Mouse (Mus musculus) heart, postnatal 0 days (tissue): ENCODE results near the gene E130208F15Rik. TPM values are rescaled to one million over a fixed set of nuclear protein-coding genes. Genes with fewer than 3 reads are reported as not detected.

Source experiments
- ATAC-seq: fragments of 200-750 bp; cut with Nextera tagmentation; 2 replicates; pipeline ENCODE4 v1.8.0; 2017; ENCODE audit warnings: low read depth, moderate number of reproducible peaks, moderate library complexity; ENCODE audit not compliant: insufficient read depth
- DNase-seq: peaks from one replicate; pipeline ENCODE4 v3.0.0-alpha.2; 2016; ENCODE audit warnings: low spot score
- H3K27ac ChIP-seq: fragments of 300-500 bp; sonication (generic); 2 replicates; pipeline ENCODE4 v1.5.1; 2014; ENCODE audit warnings: low read depth, mild to moderate bottlenecking
- H3K27me3 ChIP-seq: fragments of 300-500 bp; sonication (generic); 2 replicates; pipeline ENCODE4 v1.6.1; 2014; ENCODE audit warnings: low read length, mixed read lengths; ENCODE audit not compliant: control insufficient read depth, insufficient read depth
- H3K36me3 ChIP-seq: fragments of 300-500 bp; sonication (generic); replicated peaks from 2 replicates; pipeline ENCODE4 v1.6.1; 2014; ENCODE audit warnings: low read length, mixed read lengths; ENCODE audit not compliant: control insufficient read depth, insufficient read depth
- H3K4me1 ChIP-seq: fragments of 300-500 bp; sonication (generic); 2 replicates; pipeline ENCODE4 v1.6.1; 2014; ENCODE audit warnings: antibody characterized with exemption; ENCODE audit not compliant: control insufficient read depth, insufficient read depth
- H3K4me2 ChIP-seq: fragments of 300-500 bp; sonication (generic); 2 replicates; pipeline ENCODE4 v1.6.1; 2014; ENCODE audit warnings: low read depth, mild to moderate bottlenecking, low read length, moderate library complexity
- H3K4me3 ChIP-seq: fragments of 300-500 bp; sonication (generic); 2 replicates; pipeline ENCODE4 v1.5.1; 2014; ENCODE audit warnings: low read depth, low read length
- H3K9ac ChIP-seq: fragments of 300-500 bp; sonication (generic); replicated peaks from 2 replicates; pipeline ENCODE4 v1.6.1; 2014; ENCODE audit warnings: low read depth, low read length, mixed read lengths
- H3K9me3 ChIP-seq: fragments of 300-500 bp; sonication (generic); replicated peaks from 2 replicates; pipeline ENCODE4 v1.6.1; 2016; ENCODE audit warnings: low read length; ENCODE audit not compliant: control insufficient read depth
- CTCF ChIP-seq: IDR thresholded peaks from 2 replicates; pipeline ENCODE4 v1.5.1; 2016; ENCODE audit warnings: antibody characterized with exemption, control low read depth, low read depth
- EP300 ChIP-seq: IDR thresholded peaks from 2 replicates; pipeline ENCODE4 v1.6.1; 2016; ENCODE audit warnings: antibody characterized with exemption, low read depth
- WGBS: fragments of 180-500 bp; shearing (Covaris S2); extraction: QIAGEN DNeasy Blood & Tissue Kit; methylation state at CpG from one replicate; pipeline ENCODE4 v1.1.7; 2014; 5-methylcytosine and 5-hydroxymethylcytosine counted together
- polyA plus RNA-seq: library from polyadenylated mRNA; unstranded; fragments of >200 nt; fragmentation: Nextera tagmentation; extraction: Ambion mirVana; gene quantifications from 2 replicates; pipeline ENCODE4 v1.2.1, GENCODE M21; 2015
- total RNA-seq: library from RNA; depleted of rRNA; stranded (reverse); fragments of >200 nt; gene quantifications from 2 replicates; pipeline ENCODE4 v1.2.3, GENCODE M21; 2014; ENCODE audit warnings: low replicate concordance

E130208F15Rik gene
- total and polyA plus RNA-seq, 2 experiments from 2014 or later: 0.46 to 2.6 TPM

- H3K4me2 ChIP-seq: peak overlapping the region; percentile 34
- H3K36me3 ChIP-seq: no peaks in the 10 kb centered on the region
- no peak overlapping the region for H3K9ac ChIP-seq
- WGBS: 15% methylated on average over 13 of the region's 13 CpGs
- no peaks in the 10 kb centered on the region for H3K9me3 ChIP-seq
- DNase-seq: peak; percentile 81
- peak; percentile 69 for ATAC-seq
- 0 out of 2 replicates have a peak overlapping the region, but pooled peaks have one; percentile 1 for H3K4me3 ChIP-seq
- H3K27me3 ChIP-seq: peaks cover 10% of the 10 kb centered on the region
- peaks cover 26% of the 10 kb centered on the region for H3K4me1 ChIP-seq
- TF ChIP-seq EP300 (no peak), CTCF (peak; percentile 82)
- no peak overlapping the region for H3K27ac ChIP-seq
These were observed 10.3 kb downstream of the E130208F15Rik start for GRCm38 (mm10) chr7:30331887-30332286.

GRCm38 (mm10) chr7:30332622-30333259 is 11.2 kb downstream of the E130208F15Rik start:
- Histone ChIP-seq H3K4me2 (peak overlapping the region; percentile 34; the same call in 1 of the 2 replicates), H3K36me3 (no peaks in the 10 kb centered on the region), H3K9me3 (no peaks in the 10 kb centered on the region), H3K4me3 (no peak overlapping the region), H3K27me3 (peaks cover 10% of the 10 kb centered on the region), H3K9ac (no peak overlapping the region), H3K4me1 (peaks cover 26% of the 10 kb centered on the region), H3K27ac (peak overlapping the region; percentile 11; the same call in 1 of the 2 replicates)
- DNase-seq (no peak), ATAC-seq (no peak)
- WGBS: 51% methylated on average over 18 of the region's 18 CpGs
- TF ChIP-seq EP300: no peak
- no peak for TF ChIP-seq CTCF

GRCm38 (mm10) chr7:30333436-30333835 is 11.9 kb downstream of the E130208F15Rik start:
- no peak overlapping the region; the same call in 1 of the 2 replicates for H3K4me2 ChIP-seq
- H3K4me3 ChIP-seq: no peak overlapping the region
- TF ChIP-seq EP300 (no peak), CTCF (no peak)
- H3K27ac ChIP-seq: peak overlapping the region; percentile 16; the same call in 1 of the 2 replicates
- ATAC-seq (peak; percentile 50), DNase-seq (peak; percentile 79)
- no peaks in the 10 kb centered on the region for H3K36me3 ChIP-seq
- H3K9ac ChIP-seq: no peak overlapping the region
- H3K4me1 ChIP-seq: peaks cover 26% of the 10 kb centered on the region
- peaks cover 10% of the 10 kb centered on the region for H3K27me3 ChIP-seq
- WGBS: 7% methylated on average over 4 of the region's 4 CpGs
- H3K9me3 ChIP-seq: no peaks in the 10 kb centered on the region

GRCm38 (mm10) chr7:30334563-30334962 is 13.0 kb downstream of the E130208F15Rik start:
- Histone ChIP-seq H3K9ac (no peak overlapping the region), H3K4me3 (no peak overlapping the region), H3K4me1 (peaks cover 26% of the 10 kb centered on the region), H3K27me3 (peaks cover 14% of the 10 kb centered on the region), H3K27ac (no peak overlapping the region), H3K36me3 (no peaks in the 10 kb centered on the region), H3K9me3 (no peaks in the 10 kb centered on the region), H3K4me2 (no peak overlapping the region)
- ATAC-seq (no peak), DNase-seq (no peak)
- TF ChIP-seq CTCF: no peak
- no peak for TF ChIP-seq EP300
- 73% methylated on average over 5 of the region's 5 CpGs for WGBS

GRCm38 (mm10) chr7:30335688-30336087 is 14.1 kb downstream of the E130208F15Rik start:
- ATAC-seq (no peak), DNase-seq (no peak)
- Histone ChIP-seq H3K4me1 (peaks cover 26% of the 10 kb centered on the region), H3K36me3 (no peaks in the 10 kb centered on the region), H3K4me2 (no peak overlapping the region), H3K9ac (no peak overlapping the region), H3K27ac (no peak overlapping the region), H3K27me3 (peaks cover 14% of the 10 kb centered on the region), H3K4me3 (no peak overlapping the region), H3K9me3 (no peaks in the 10 kb centered on the region)
- WGBS: 77% methylated on average over 6 of the region's 6 CpGs
- no peak for TF ChIP-seq CTCF
- TF ChIP-seq EP300: no peak
